Mouse (Mus musculus): ENCODE measurements at regions not wholly inside any gene's neighbourhood (a gene's known extent, or its start where the extent isn't known, plus 50 kb on each side); places are given as distances from the start of the nearest gene placed in this dataset.

DNA sequence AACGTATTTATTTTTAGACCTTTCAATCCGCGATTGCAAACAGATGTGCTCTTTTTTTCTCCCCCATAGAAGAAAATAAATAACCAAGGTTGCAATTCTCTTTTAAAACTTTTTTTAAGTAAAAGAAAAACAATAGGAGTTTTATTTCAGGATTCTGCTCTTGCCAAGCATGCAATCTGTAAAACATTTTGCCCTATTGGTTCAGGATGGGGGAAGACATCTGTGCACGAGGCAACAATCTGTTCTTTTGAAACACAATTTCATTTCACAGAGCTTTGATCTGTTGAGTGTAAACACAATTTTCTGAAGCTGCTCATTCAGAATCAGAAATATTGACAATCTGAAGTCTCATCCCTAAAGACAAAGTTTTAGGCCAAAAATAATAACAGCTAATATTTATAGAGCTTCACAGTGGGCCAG is 271.8 kb upstream of the Cblb start:
- TF ChIP-seq CTCF (IDR thresholded peaks at IDR 0.05; ENCODE audit: borderline replicate concordance, control insufficient read depth, extremely low read depth, insufficient read depth, low read length, poor library complexity) (no peak), POLR2A (IDR thresholded peaks at IDR 0.05; ENCODE audit: control insufficient read depth, extremely low read depth, insufficient read depth, low read length, poor library complexity) (no peak)

All from thymus, adult 2 months (tissue).